Comparison of ENCODE assay signal across 9 mouse cellular contexts in genomic region chr17:79230653-79231489, GRCm38 (mm10).
DNase-seq lines count a peak whose midpoint lies in the region; ATAC-seq and TF ChIP-seq lines count a peak whose summit lies in the region.
"Had no signal": no experiment of that assay in that cellular context is flagged by ENCODE, and none has a peak within 500 bp of the region (broad histone marks: within the 10 kb centered on the region; RNA-seq: fewer than 3 reads in every experiment).

No protein-coding gene starts in this region.

- no peak overlapping the region for H3K9ac ChIP-seq in embryonic facial prominence, embryonic 14.5 days (ENCODE audit: low read depth, low read length)

- H3K4me1 ChIP-seq in embryonic facial prominence, embryonic 14.5 days (ENCODE audit: control insufficient read depth, insufficient read depth, low read length) = no peaks in the 10 kb centered on the region
- no peaks in the 10 kb centered on the region for H3K4me1 ChIP-seq in embryonic facial prominence, embryonic 10.5 days

- no peak overlapping the region for H3K4me3 ChIP-seq in embryonic facial prominence, embryonic 14.5 days (ENCODE audit: low read depth, low read length)
- no peak overlapping the region for H3K4me3 ChIP-seq in embryonic facial prominence, embryonic 10.5 days

- H3K27me3 ChIP-seq in embryonic facial prominence, embryonic 14.5 days (replicated peaks; ENCODE audit: control insufficient read depth, insufficient read depth, low read length) = no peaks in the 10 kb centered on the region
- no peaks in the 10 kb centered on the region for H3K27me3 ChIP-seq in embryonic facial prominence, embryonic 10.5 days (replicated peaks; ENCODE audit: low read depth, poor library complexity, severe bottlenecking)

- WGBS in embryonic facial prominence, embryonic 14.5 days = 73% methylated on average over 25 of the region's 25 CpGs
- 79% methylated on average over 25 of the region's 25 CpGs for WGBS in embryonic facial prominence, embryonic 10.5 days

- ATAC-seq in embryonic facial prominence, embryonic 14.5 days (ENCODE audit: low read depth) = peak; percentile 85
- ATAC-seq in megakaryocyte progenitor cell, adult 5-6 weeks (replicated peaks; ENCODE audit: poor library complexity) = peak; percentile 94
- ATAC-seq: intestine, postnatal 0 days had no signal

- peak; percentile 61 for DNase-seq in embryonic facial prominence, embryonic 14.5 days (ENCODE audit: low spot score)
- DNase-seq in embryonic facial prominence, embryonic 10.5 days (ENCODE audit: low spot score) = no peak
- DNase-seq in brain, embryonic 14.5 days (ENCODE audit: low read depth) = peak; percentile 85
- peak; percentile 52 to 74 for DNase-seq in layer of hippocampus, adult 18-20 months (ENCODE audit: low spot score in 2 of 2)
- no peak for DNase-seq in urinary bladder, postnatal 4 days (ENCODE audit: low spot score in 2 of 2)
- DNase-seq in gastrocnemius, adult 18-20 months (ENCODE audit: low spot score) = no peak
- DNase-seq in cerebellum, postnatal 36 days = no peak

- H3K27ac ChIP-seq in embryonic facial prominence, embryonic 14.5 days (replicated peaks; ENCODE audit: low read depth, low read length) = no peak overlapping the region
- H3K27ac ChIP-seq in embryonic facial prominence, embryonic 10.5 days (replicated peaks) = no peak overlapping the region

- TF ChIP-seq POLR2A in brain, embryonic 14.5 days (IDR thresholded peaks at IDR 0.05; ENCODE audit: borderline replicate concordance, extremely low read depth, insufficient read depth, insufficient read length, poor library complexity, severe bottlenecking) = no peak

- H3K36me3 ChIP-seq in embryonic facial prominence, embryonic 14.5 days (ENCODE audit: control insufficient read depth, insufficient read depth, low read length) = no peaks in the 10 kb centered on the region
- H3K36me3 ChIP-seq in embryonic facial prominence, embryonic 10.5 days (replicated peaks) = no peaks in the 10 kb centered on the region

- H3K4me2 ChIP-seq in embryonic facial prominence, embryonic 14.5 days (ENCODE audit: low read depth, low read length) = no peak overlapping the region

- no peak for TF ChIP-seq CTCF in brain, embryonic 14.5 days (IDR thresholded peaks at IDR 0.05; ENCODE audit: borderline replicate concordance, extremely low read depth, insufficient read depth, insufficient read length)

- H3K9me3 ChIP-seq in embryonic facial prominence, embryonic 14.5 days (ENCODE audit: control insufficient read depth, low read length) = no peaks in the 10 kb centered on the region
- H3K9me3 ChIP-seq in embryonic facial prominence, embryonic 10.5 days = no peaks in the 10 kb centered on the region

Comparison
In these comparisons a context has a peak if more than half of its experiments do, and no peak if none do; other contexts are left out.
1. DNase-seq: peak in embryonic facial prominence, embryonic 14.5 days (single experiment), brain, embryonic 14.5 days (single experiment) and layer of hippocampus, adult 18-20 months (2 of 2); none in embryonic facial prominence, embryonic 10.5 days (single experiment), urinary bladder, postnatal 4 days (0 of 2), gastrocnemius, adult 18-20 months (single experiment) and cerebellum, postnatal 36 days (0 of 2).